Mouse (Mus musculus): ENCODE data around the gene Relch.

GRCm38 (mm10) chr1:105786731-105787357 lies 123.2 kb downstream of the Relch start:
- TF ChIP-seq POLR2A (IDR thresholded peaks at IDR 0.05; ENCODE audit: borderline replicate concordance, insufficient read depth, low read length) (no peak), CTCF (IDR thresholded peaks at IDR 0.05; ENCODE audit: borderline replicate concordance, insufficient read depth, low read depth, low read length) (no peak)
